Mouse (Mus musculus): ENCODE results near the gene Whamm. TPM values are rescaled to one million over a fixed set of nuclear protein-coding genes. Genes with fewer than 3 reads are reported as not detected.

The Whamm gene
- polyA plus RNA-seq, 1 experiment from 2014 or later: 7.0 TPM

- TF ChIP-seq CTCF (IDR thresholded peaks at IDR 0.05; ENCODE audit: low read depth) (no peak), EP300 (IDR thresholded peaks at IDR 0.05; ENCODE audit: low read depth) (no peak)
- DNase-seq (no peak), ATAC-seq (peak; percentile 51; the same call in 1 of the 2 replicates)
- Histone ChIP-seq H3K4me1 (ENCODE audit: insufficient read depth) (peaks cover 15% of the 10 kb centered on the region), H3K27ac (ENCODE audit: low read depth) (peak overlapping the region; percentile 16; the same call in 1 of the 2 replicates), H3K36me3 (replicated peaks; ENCODE audit: insufficient read depth, low read length) (peaks cover 35% of the 10 kb centered on the region), H3K4me2 (ENCODE audit: low read depth, low read length) (no peak overlapping the region), H3K9ac (replicated peaks) (no peak overlapping the region), H3K4me3 (ENCODE audit: low read depth, low read length) (no peak overlapping the region), H3K9me3 (ENCODE audit: low read length) (no peaks in the 10 kb centered on the region), H3K27me3 (ENCODE audit: insufficient read depth, low read length) (no peaks in the 10 kb centered on the region)
- 73% methylated on average over 5 of the region's 5 CpGs for WGBS (ENCODE audit: insufficient replicate concordance)
Observed at GRCm38 (mm10) chr7:81579312-81579711, 8.2 kb downstream of the Whamm start.

GRCm38 (mm10) chr7:81583512-81583911 lies 12.4 kb downstream of the Whamm start:
- H3K27ac ChIP-seq (ENCODE audit: low read depth): 0 out of 2 replicates have a peak overlapping the region, but pooled peaks have one; percentile 12
- no peak overlapping the region for H3K4me3 ChIP-seq (ENCODE audit: low read depth, low read length)
- H3K4me1 ChIP-seq (ENCODE audit: insufficient read depth): peaks cover 9% of the 10 kb centered on the region
- peaks cover 43% of the 10 kb centered on the region for H3K36me3 ChIP-seq (replicated peaks; ENCODE audit: insufficient read depth, low read length)
- no peak for TF ChIP-seq EP300 (IDR thresholded peaks at IDR 0.05; ENCODE audit: low read depth)
- peak; percentile 46 for TF ChIP-seq CTCF (IDR thresholded peaks at IDR 0.05; ENCODE audit: low read depth)
- no peaks in the 10 kb centered on the region for H3K9me3 ChIP-seq (ENCODE audit: low read length)
- no peak for DNase-seq
- no peak overlapping the region for H3K9ac ChIP-seq (replicated peaks)
- H3K4me2 ChIP-seq (ENCODE audit: low read depth, low read length): no peak overlapping the region
- ATAC-seq: no peak
- no peaks in the 10 kb centered on the region for H3K27me3 ChIP-seq (ENCODE audit: insufficient read depth, low read length)
- 65% methylated on average over 3 of the region's 3 CpGs for WGBS (ENCODE audit: insufficient replicate concordance)

- TF ChIP-seq EP300 (IDR thresholded peaks at IDR 0.05; ENCODE audit: low read depth) (no peak), CTCF (IDR thresholded peaks at IDR 0.05; ENCODE audit: low read depth) (no peak)
- no peaks in the 10 kb centered on the region for H3K27me3 ChIP-seq (ENCODE audit: insufficient read depth, low read length)
- no peak for ATAC-seq
- no peak overlapping the region for H3K4me2 ChIP-seq (ENCODE audit: low read depth, low read length)
- H3K27ac ChIP-seq (ENCODE audit: low read depth): peak overlapping the region; percentile 68
- peaks cover 7% of the 10 kb centered on the region; the same call in 1 of the 2 replicates for H3K4me1 ChIP-seq (ENCODE audit: insufficient read depth)
- peaks cover 49% of the 10 kb centered on the region for H3K36me3 ChIP-seq (replicated peaks; ENCODE audit: insufficient read depth, low read length)
- H3K9me3 ChIP-seq (ENCODE audit: low read length): no peaks in the 10 kb centered on the region
- no peak overlapping the region for H3K9ac ChIP-seq (replicated peaks)
- DNase-seq: no peak
- 64% methylated on average over 7 of the region's 7 CpGs for WGBS (ENCODE audit: insufficient replicate concordance)
- H3K4me3 ChIP-seq (ENCODE audit: low read depth, low read length): no peak overlapping the region
Observed at GRCm38 (mm10) chr7:81585326-81585725, 14.3 kb downstream of the Whamm start.

- DNase-seq (peak; percentile 42), ATAC-seq (peak; percentile 96)
- Histone ChIP-seq H3K9ac (replicated peaks) (no peak overlapping the region), H3K36me3 (replicated peaks; ENCODE audit: insufficient read depth, low read length) (peaks cover 68% of the 10 kb centered on the region), H3K27ac (ENCODE audit: low read depth) (peak overlapping the region; percentile 87), H3K9me3 (ENCODE audit: low read length) (no peaks in the 10 kb centered on the region), H3K4me1 (ENCODE audit: insufficient read depth) (peaks cover 8% of the 10 kb centered on the region; the same call in 1 of the 2 replicates), H3K4me3 (ENCODE audit: low read depth, low read length) (no peak overlapping the region), H3K27me3 (ENCODE audit: insufficient read depth, low read length) (no peaks in the 10 kb centered on the region), H3K4me2 (ENCODE audit: low read depth, low read length) (no peak overlapping the region)
- WGBS (ENCODE audit: insufficient replicate concordance): 68% methylated on average over 4 of the region's 4 CpGs
- TF ChIP-seq EP300 (IDR thresholded peaks at IDR 0.05; ENCODE audit: low read depth) (peak; percentile 83), CTCF (IDR thresholded peaks at IDR 0.05; ENCODE audit: low read depth) (no peak)
Observed at GRCm38 (mm10) chr7:81587238-81587637, 16.2 kb downstream of the Whamm start.

- ATAC-seq (no peak), DNase-seq (peak; percentile 9)
- Histone ChIP-seq H3K36me3 (replicated peaks; ENCODE audit: insufficient read depth, low read length) (peaks cover 83% of the 10 kb centered on the region), H3K4me1 (ENCODE audit: insufficient read depth) (peaks cover 15% of the 10 kb centered on the region), H3K27ac (ENCODE audit: low read depth) (peak overlapping the region; percentile 74), H3K9me3 (ENCODE audit: low read length) (no peaks in the 10 kb centered on the region), H3K9ac (replicated peaks) (no peak overlapping the region), H3K4me2 (ENCODE audit: low read depth, low read length) (no peak overlapping the region), H3K27me3 (ENCODE audit: insufficient read depth, low read length) (no peaks in the 10 kb centered on the region), H3K4me3 (ENCODE audit: low read depth, low read length) (no peak overlapping the region)
- WGBS (ENCODE audit: insufficient replicate concordance): 59% methylated on average over 9 of the region's 9 CpGs
- TF ChIP-seq CTCF (IDR thresholded peaks at IDR 0.05; ENCODE audit: low read depth) (no peak), EP300 (IDR thresholded peaks at IDR 0.05; ENCODE audit: low read depth) (no peak)
Observed at GRCm38 (mm10) chr7:81592686-81593085, 21.6 kb downstream of the Whamm start.

GRCm38 (mm10) chr7:81593387-81593786 lies 22.3 kb downstream of the Whamm start:
- Histone ChIP-seq H3K9ac (replicated peaks) (no peak overlapping the region), H3K4me1 (ENCODE audit: insufficient read depth) (peaks cover 15% of the 10 kb centered on the region), H3K9me3 (ENCODE audit: low read length) (no peaks in the 10 kb centered on the region), H3K36me3 (replicated peaks; ENCODE audit: insufficient read depth, low read length) (peaks cover 85% of the 10 kb centered on the region), H3K4me2 (ENCODE audit: low read depth, low read length) (no peak overlapping the region), H3K27me3 (ENCODE audit: insufficient read depth, low read length) (no peaks in the 10 kb centered on the region), H3K4me3 (ENCODE audit: low read depth, low read length) (no peak overlapping the region), H3K27ac (ENCODE audit: low read depth) (peak overlapping the region; percentile 74)
- 72% methylated on average over 8 of the region's 8 CpGs for WGBS (ENCODE audit: insufficient replicate concordance)
- TF ChIP-seq CTCF (IDR thresholded peaks at IDR 0.05; ENCODE audit: low read depth): no peak
- no peak for TF ChIP-seq EP300 (IDR thresholded peaks at IDR 0.05; ENCODE audit: low read depth)
- ATAC-seq (peak; percentile 63), DNase-seq (peak; percentile 26)

Measured in liver, postnatal 0 days (tissue).